Mouse (Mus musculus): Measurements from ENCODE around the gene 3110082I17Rik.

Gene 3110082I17Rik

GRCm38 (mm10) chr5:139387329-139388194 is 72.8 kb downstream of the 3110082I17Rik start:
- in situ Hi-C loops (cut with MboI; ENCODE audit: low pct_unique_long_range_greater_than_20kb in 1 of 2, low sequenced_read_pairs in 2 of 2, unreplicated experiment in 1 of 2) = no loop called here

- in situ Hi-C loops (cut with MboI; ENCODE audit: low pct_unique_long_range_greater_than_20kb in 1 of 2, low sequenced_read_pairs in 2 of 2, unreplicated experiment in 1 of 2) = no loop called here
Observed at GRCm38 (mm10) chr5:139386047-139386446, 74.3 kb downstream of the 3110082I17Rik start.

GRCm38 (mm10) chr5:139384531-139384930 is 75.8 kb downstream of the 3110082I17Rik start:
- in situ Hi-C loops (cut with MboI; ENCODE audit: low pct_unique_long_range_greater_than_20kb in 1 of 2, low sequenced_read_pairs in 2 of 2, unreplicated experiment in 1 of 2) = no loop called here

GRCm38 (mm10) chr5:139383234-139383633 is 77.1 kb downstream of the 3110082I17Rik start:
- in situ Hi-C loops (cut with MboI; ENCODE audit: low pct_unique_long_range_greater_than_20kb in 1 of 2, low sequenced_read_pairs in 2 of 2, unreplicated experiment in 1 of 2) = no loop called here

- in situ Hi-C loops (cut with MboI; ENCODE audit: low pct_unique_long_range_greater_than_20kb in 1 of 2, low sequenced_read_pairs in 2 of 2, unreplicated experiment in 1 of 2) = no loop called here
Observed at GRCm38 (mm10) chr5:139382760-139383159, 77.6 kb downstream of the 3110082I17Rik start.

- in situ Hi-C loops (cut with MboI; ENCODE audit: low pct_unique_long_range_greater_than_20kb in 1 of 2, low sequenced_read_pairs in 2 of 2, unreplicated experiment in 1 of 2) = no loop called here
Observed at GRCm38 (mm10) chr5:139381586-139382513, 78.5 kb downstream of the 3110082I17Rik start.

GRCm38 (mm10) chr5:139380385-139381248 is 79.7 kb downstream of the 3110082I17Rik start:
- in situ Hi-C loops (cut with MboI; ENCODE audit: low pct_unique_long_range_greater_than_20kb in 1 of 2, low sequenced_read_pairs in 2 of 2, unreplicated experiment in 1 of 2) = no loop called here

- in situ Hi-C loops (cut with MboI; ENCODE audit: low pct_unique_long_range_greater_than_20kb in 1 of 2, low sequenced_read_pairs in 2 of 2, unreplicated experiment in 1 of 2) = no loop called here
Observed at GRCm38 (mm10) chr5:139379771-139380384, 80.4 kb downstream of the 3110082I17Rik start.

GRCm38 (mm10) chr5:139378986-139379629 is 81.2 kb downstream of the 3110082I17Rik start:
- in situ Hi-C loops (cut with MboI; ENCODE audit: low pct_unique_long_range_greater_than_20kb in 1 of 2, low sequenced_read_pairs in 2 of 2, unreplicated experiment in 1 of 2) = no loop called here

- in situ Hi-C loops (cut with MboI; ENCODE audit: low pct_unique_long_range_greater_than_20kb in 1 of 2, low sequenced_read_pairs in 2 of 2, unreplicated experiment in 1 of 2) = no loop called here
Observed at GRCm38 (mm10) chr5:139378271-139378556, 82.1 kb downstream of the 3110082I17Rik start.

GRCm38 (mm10) chr5:139377468-139378270 is 82.7 kb downstream of the 3110082I17Rik start, which contains the start of gene Gpr146:
Gpr146 (plus strand) TSS chr5:139377697.
- in situ Hi-C loops (cut with MboI; ENCODE audit: low pct_unique_long_range_greater_than_20kb in 1 of 2, low sequenced_read_pairs in 2 of 2, unreplicated experiment in 1 of 2) = no loop called here

- in situ Hi-C loops (cut with MboI; ENCODE audit: low pct_unique_long_range_greater_than_20kb in 1 of 2, low sequenced_read_pairs in 2 of 2, unreplicated experiment in 1 of 2) = no loop called here
Observed at GRCm38 (mm10) chr5:139374841-139375240, 85.5 kb downstream of the 3110082I17Rik start.

- in situ Hi-C loops (cut with MboI; ENCODE audit: low pct_unique_long_range_greater_than_20kb in 1 of 2, low sequenced_read_pairs in 2 of 2, unreplicated experiment in 1 of 2) = no loop called here
Observed at GRCm38 (mm10) chr5:139373889-139374444, 86.4 kb downstream of the 3110082I17Rik start.

GRCm38 (mm10) chr5:139373126-139373525 is 87.2 kb downstream of the 3110082I17Rik start:
- in situ Hi-C loops (cut with MboI; ENCODE audit: low pct_unique_long_range_greater_than_20kb in 1 of 2, low sequenced_read_pairs in 2 of 2, unreplicated experiment in 1 of 2) = no loop called here

- in situ Hi-C loops (cut with MboI; ENCODE audit: low pct_unique_long_range_greater_than_20kb in 1 of 2, low sequenced_read_pairs in 2 of 2, unreplicated experiment in 1 of 2) = no loop called here
Observed at GRCm38 (mm10) chr5:139371631-139372401, 88.5 kb downstream of the 3110082I17Rik start.

GRCm38 (mm10) chr5:139371118-139371517 is 89.2 kb downstream of the 3110082I17Rik start:
- in situ Hi-C loops (cut with MboI; ENCODE audit: low pct_unique_long_range_greater_than_20kb in 1 of 2, low sequenced_read_pairs in 2 of 2, unreplicated experiment in 1 of 2) = no loop called here

Measured in mouse embryonic stem cell (cell line).